ENCODE assay signal across 13 mouse cellular contexts in genomic region chr1:57330228-57330627, GRCm38 (mm10). TPM values are rescaled to one million over a fixed set of nuclear protein-coding genes. Genes with fewer than 3 reads are reported as not detected.
A peak's percentile ranks its signal among the peaks of the same experiment; 100 is the strongest.
DNase-seq lines count a peak whose midpoint lies in the region; ATAC-seq lines count a peak whose summit lies in the region.
"Had no signal": no experiment of that assay in that cellular context is flagged by ENCODE, and none has a peak within 500 bp of the region (broad histone marks: within the 10 kb centered on the region; RNA-seq: fewer than 3 reads in every experiment).

No protein-coding gene starts in this region.

- no peak for DNase-seq in forebrain, embryonic 11.5 days (ENCODE audit: low spot score)
- DNase-seq in forebrain, embryonic 10.5 days (ENCODE audit: extremely low spot score, low spot score) = no peak
- DNase-seq in Muller cell, postnatal 12 days (ENCODE audit: inconsistent ontology term) = peak; percentile 56
- peak; percentile 95 to 97 for DNase-seq in cerebellum, postnatal 10 days
- peak; percentile 7 for DNase-seq in layer of hippocampus, adult 9-11 months
- no peak for DNase-seq in kidney, postnatal 36 days
- no peak for DNase-seq in left cerebral cortex, adult 8-10 months (ENCODE audit: low spot score in 2 of 2)
- DNase-seq: heart, postnatal 10 days; kidney, adult 11 months; liver; lung, postnatal 14 days; thymus, adult 2 months had no signal

- no peak overlapping the region for H3K27ac ChIP-seq in forebrain, embryonic 11.5 days (ENCODE audit: low read depth, low read length)
- no peak overlapping the region for H3K27ac ChIP-seq in forebrain, embryonic 10.5 days
- H3K27ac ChIP-seq in intestine, embryonic 15.5 days = no peak overlapping the region

- H3K27me3 ChIP-seq in forebrain, embryonic 11.5 days (ENCODE audit: control insufficient read depth, insufficient read depth, low read length) = no peaks in the 10 kb centered on the region
- no peaks in the 10 kb centered on the region for H3K27me3 ChIP-seq in forebrain, embryonic 10.5 days (ENCODE audit: poor library complexity, severe bottlenecking)
- H3K27me3 ChIP-seq in intestine, embryonic 15.5 days (replicated peaks) = no peaks in the 10 kb centered on the region

- 0 out of 2 replicates have a peak, but pooled peaks have one; percentile 18 for ATAC-seq in forebrain, embryonic 11.5 days (replicated peaks; ENCODE audit: low FRiP score)
- no peak for ATAC-seq in intestine, embryonic 15.5 days

- no peak overlapping the region for H3K4me2 ChIP-seq in forebrain, embryonic 11.5 days (ENCODE audit: low read depth, low read length, severe bottlenecking)
- no peak overlapping the region for H3K4me2 ChIP-seq in intestine, embryonic 15.5 days (replicated peaks)

- H3K9ac ChIP-seq in forebrain, embryonic 11.5 days (ENCODE audit: low read length) = no peak overlapping the region
- no peak overlapping the region for H3K9ac ChIP-seq in intestine, embryonic 15.5 days

- no peaks in the 10 kb centered on the region for H3K4me1 ChIP-seq in forebrain, embryonic 11.5 days (replicated peaks; ENCODE audit: control insufficient read depth, insufficient read depth, low read length)
- peaks cover 16% of the 10 kb centered on the region for H3K4me1 ChIP-seq in forebrain, embryonic 10.5 days
- no peaks in the 10 kb centered on the region for H3K4me1 ChIP-seq in intestine, embryonic 15.5 days (replicated peaks)

- H3K9me3 ChIP-seq in forebrain, embryonic 11.5 days (ENCODE audit: control insufficient read depth, low read length) = no peaks in the 10 kb centered on the region
- H3K9me3 ChIP-seq in forebrain, embryonic 10.5 days = no peaks in the 10 kb centered on the region
- H3K9me3 ChIP-seq in intestine, embryonic 15.5 days = no peaks in the 10 kb centered on the region

- H3K36me3 ChIP-seq in forebrain, embryonic 11.5 days (ENCODE audit: control insufficient read depth, insufficient read depth, low read length) = no peaks in the 10 kb centered on the region
- no peaks in the 10 kb centered on the region for H3K36me3 ChIP-seq in forebrain, embryonic 10.5 days (replicated peaks)
- no peaks in the 10 kb centered on the region for H3K36me3 ChIP-seq in intestine, embryonic 15.5 days

- no peak overlapping the region for H3K4me3 ChIP-seq in forebrain, embryonic 11.5 days (ENCODE audit: low read depth, low read length)
- no peak overlapping the region for H3K4me3 ChIP-seq in forebrain, embryonic 10.5 days
- H3K4me3 ChIP-seq in intestine, embryonic 15.5 days (replicated peaks) = no peak overlapping the region

- 83% methylated on average over 6 of the region's 6 CpGs for WGBS in forebrain, embryonic 11.5 days
- WGBS in forebrain, embryonic 10.5 days = 90% methylated on average over 6 of the region's 6 CpGs
- WGBS in intestine, embryonic 15.5 days = 85% methylated on average over 6 of the region's 6 CpGs

RNA-seq across cellular contexts. Expression of gene 1700066M21Rik, which starts 47.2 kb away (rescaled TPM):
- 12.9 and 14.2 TPM in 2 replicates for polyA plus RNA-seq in forebrain, embryonic 11.5 days (2014; fragmentation: Nextera tagmentation; extraction: Ambion mirVana)
- polyA plus RNA-seq in forebrain, embryonic 10.5 days (2016; fragmentation: Nextera tagmentation; extraction: Ambion mirVana) = 9.5 and 10.5 TPM in 2 replicates
- 10 to 100 TPM; 19.9 to 23.6 (median 21.9) TPM for total RNA-seq in left cerebral cortex, adult 8-10 months (2022)
- polyA plus RNA-seq in intestine, embryonic 15.5 days (2015; fragmentation: Nextera tagmentation; extraction: Ambion mirVana) = 10.1 and 12.7 TPM in 2 replicates

Comparison
In these comparisons a context has a peak if more than half of its experiments do, and no peak if none do; other contexts are left out.
1. DNase-seq: peak in Muller cell, postnatal 12 days (single experiment), cerebellum, postnatal 10 days (2 of 2) and layer of hippocampus, adult 9-11 months (single experiment); none in forebrain, embryonic 11.5 days (single experiment), forebrain, embryonic 10.5 days (single experiment), kidney, postnatal 36 days (0 of 2) and left cerebral cortex, adult 8-10 months (0 of 2).